Mouse (Mus musculus) ES-Bruce4 (cell line): ENCODE data around the gene Mpp4.

ENCODE experiments used
- CTCF ChIP-seq: IDR thresholded peaks from one replicate; pipeline ENCODE4 v1.8.1; 2011; ENCODE audit warnings: low read depth, low read length
- EP300 ChIP-seq: IDR thresholded peaks from 2 replicates; pipeline ENCODE4 v1.6.1; 2011; ENCODE audit warnings: low read depth, low read length; ENCODE audit not compliant: insufficient read depth
- POLR2A ChIP-seq: IDR thresholded peaks from one replicate; pipeline ENCODE4 v1.8.1; 2011; ENCODE audit warnings: low read length; ENCODE audit not compliant: insufficient read depth

DNA sequence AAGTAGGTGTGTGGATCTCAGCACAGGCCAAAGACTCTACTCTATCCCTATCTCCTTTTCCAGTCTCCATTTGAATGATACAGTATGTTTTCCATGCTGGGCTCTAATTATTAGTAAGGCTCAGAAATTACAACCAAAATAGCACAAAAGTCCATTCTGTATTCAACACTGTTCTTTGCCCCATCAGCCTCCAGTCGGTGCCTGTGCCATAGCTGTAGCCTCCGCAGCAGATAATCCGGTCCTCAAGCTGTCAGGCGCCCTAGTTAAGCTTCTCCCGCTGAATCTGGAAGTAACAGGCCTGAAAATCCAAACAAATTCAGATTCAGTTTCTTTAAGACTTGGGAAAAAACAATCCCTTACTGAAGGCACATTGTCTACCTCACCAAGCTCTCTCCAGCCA, 729 bp upstream of the Mpp4 start:
- TF ChIP-seq CTCF (no peak), POLR2A (no peak), EP300 (no peak)
